Mouse (Mus musculus) heart, embryonic 12.5 days (tissue): Measurements from ENCODE around the gene Trib2. TPM values are rescaled to one million over a fixed set of nuclear protein-coding genes. Genes with fewer than 3 reads are reported as not detected.

Experiments
- microRNA-seq: library from miRNA; unstranded; fragments of <30 nt; microRNA quantifications from one replicate; pipeline ENCODE4, GENCODE M21; 2017
- polyA plus RNA-seq: library from polyadenylated mRNA; unstranded; fragments of >200 nt; fragmentation: Nextera tagmentation; extraction: Ambion mirVana; gene quantifications from 2 replicates; pipeline ENCODE4 v1.2.1, GENCODE M21; 2016

The Trib2 gene
- polyA plus RNA-seq, 1 experiment from 2014 or later, result 67.4 TPM

Small RNAs within 50 kb of the gene (microRNA-seq; reads per million reads assigned to microRNA genes)
- gene Mir6387, result not detected
